Mouse (Mus musculus): ENCODE measurements around the gene Tut7. TPM values are rescaled to one million over a fixed set of nuclear protein-coding genes. Genes with fewer than 3 reads are reported as not detected.
"Not testable (repeated sequence)": the region's sequence is repeated elsewhere in the genome, so short reads cannot be mapped to it uniquely, and the experiment has no call there.

Gene Tut7
- polyA plus RNA-seq, 1 experiment from 2014 or later: 48.1 TPM

- not testable (repeated sequence) for ATAC-seq (ENCODE audit: insufficient read depth, low FRiP score, low read depth); H3K9ac ChIP-seq; H3K9me3 ChIP-seq; H3K27ac ChIP-seq; H3K4me3 ChIP-seq (replicated peaks); H3K4me2 ChIP-seq; H3K27me3 ChIP-seq (replicated peaks); H3K4me1 ChIP-seq
- 100% methylated on average over 1 of the region's 1 CpGs for WGBS
- peaks cover 70% of the 10 kb centered on the region for H3K36me3 ChIP-seq
Observed at GRCm38 (mm10) chr13:59779744-59780264, 43.1 kb downstream of the Tut7 start.

- ATAC-seq (ENCODE audit: insufficient read depth, low FRiP score, low read depth): no peak
- Histone ChIP-seq H3K4me3 (replicated peaks) (no peak overlapping the region), H3K27ac (no peak overlapping the region), H3K27me3 (replicated peaks) (no peaks in the 10 kb centered on the region), H3K4me1 (no peaks in the 10 kb centered on the region), H3K9ac (no peak overlapping the region), H3K36me3 (peaks cover 67% of the 10 kb centered on the region), H3K9me3 (no peaks in the 10 kb centered on the region), H3K4me2 (no peak overlapping the region)
- 82% methylated on average over 4 of the region's 4 CpGs for WGBS
Observed at GRCm38 (mm10) chr13:59779213-59779612, 43.7 kb downstream of the Tut7 start.

GRCm38 (mm10) chr13:59775168-59775567 is 47.8 kb downstream of the Tut7 start:
- H3K9me3 ChIP-seq: no peaks in the 10 kb centered on the region

GRCm38 (mm10) chr13:59771257-59771656 is 51.7 kb downstream of the Tut7 start:
- peak overlapping the region; percentile 84 for H3K4me2 ChIP-seq
- no peak overlapping the region for H3K4me3 ChIP-seq (replicated peaks)
- ATAC-seq (ENCODE audit: insufficient read depth, low FRiP score, low read depth): peak; percentile 18; the same call in 1 of the 2 replicates
- peaks cover 11% of the 10 kb centered on the region for H3K36me3 ChIP-seq
- H3K9ac ChIP-seq: no peak overlapping the region
- H3K9me3 ChIP-seq: no peaks in the 10 kb centered on the region
- 20% methylated on average over 9 of the region's 9 CpGs for WGBS
- H3K27me3 ChIP-seq (replicated peaks): no peaks in the 10 kb centered on the region
- peak overlapping the region; percentile 100 for H3K27ac ChIP-seq
- peaks cover 38% of the 10 kb centered on the region for H3K4me1 ChIP-seq

More at GRCm38 (mm10) chr13:59775168-59775567, 47.8 kb downstream of the Tut7 start:
- no peak overlapping the region for H3K9ac ChIP-seq
- no peaks in the 10 kb centered on the region for H3K27me3 ChIP-seq (replicated peaks)
- 87% methylated on average over 3 of the region's 3 CpGs for WGBS
- peaks cover 34% of the 10 kb centered on the region for H3K36me3 ChIP-seq
- no peak for ATAC-seq (ENCODE audit: insufficient read depth, low FRiP score, low read depth)
- no peak overlapping the region for H3K4me2 ChIP-seq
- no peak overlapping the region for H3K4me3 ChIP-seq (replicated peaks)
- H3K4me1 ChIP-seq: peaks cover 14% of the 10 kb centered on the region
- H3K27ac ChIP-seq: no peak overlapping the region

GRCm38 (mm10) chr13:59770847-59771246 is 52.1 kb downstream of the Tut7 start:
- 48% methylated on average over 9 of the region's 9 CpGs for WGBS
- peak overlapping the region; percentile 100 for H3K27ac ChIP-seq
- ATAC-seq (ENCODE audit: insufficient read depth, low FRiP score, low read depth): no peak
- no peaks in the 10 kb centered on the region for H3K27me3 ChIP-seq (replicated peaks)
- H3K4me3 ChIP-seq (replicated peaks): peak overlapping the region; percentile 6; the same call in 1 of the 2 replicates
- peak overlapping the region; percentile 84 for H3K4me2 ChIP-seq
- no peaks in the 10 kb centered on the region for H3K9me3 ChIP-seq
- no peak overlapping the region for H3K9ac ChIP-seq
- H3K36me3 ChIP-seq: peaks cover 11% of the 10 kb centered on the region
- peaks cover 42% of the 10 kb centered on the region for H3K4me1 ChIP-seq

GRCm38 (mm10) chr13:59770164-59770562 is 52.8 kb downstream of the Tut7 start:
- peak overlapping the region; percentile 86 for H3K4me3 ChIP-seq (replicated peaks)
- peak overlapping the region; percentile 66 for H3K9ac ChIP-seq
- WGBS: under 1% methylated on average over 28 of the region's 28 CpGs
- peak overlapping the region; percentile 100 for H3K27ac ChIP-seq
- no peaks in the 10 kb centered on the region for H3K9me3 ChIP-seq
- peaks cover 9% of the 10 kb centered on the region for H3K36me3 ChIP-seq
- H3K27me3 ChIP-seq (replicated peaks): no peaks in the 10 kb centered on the region
- peaks cover 43% of the 10 kb centered on the region for H3K4me1 ChIP-seq
- H3K4me2 ChIP-seq: peak overlapping the region; percentile 84
- peak; percentile 80 for ATAC-seq (ENCODE audit: insufficient read depth, low FRiP score, low read depth)

- peak within 1 kb of the TSS; percentile 84 for H3K4me2 ChIP-seq
- peaks cover 43% of the 10 kb centered on the region for H3K4me1 ChIP-seq
- no peaks in the 10 kb centered on the region for H3K9me3 ChIP-seq
- no peaks in the 10 kb centered on the region for H3K27me3 ChIP-seq (replicated peaks)
- H3K9ac ChIP-seq: peak within 1 kb of the TSS; percentile 87
- peak within 1 kb of the TSS; percentile 86 for H3K4me3 ChIP-seq (replicated peaks)
- H3K36me3 ChIP-seq: 0 out of 2 replicates have a peak, but pooled peaks cover 5% of the 10 kb centered on the region
- under 1% methylated on average over 90 of the region's 91 CpGs for WGBS
- peak; percentile 95 for ATAC-seq (ENCODE audit: insufficient read depth, low FRiP score, low read depth)
- H3K27ac ChIP-seq: peak within 1 kb of the TSS; percentile 100
Observed at GRCm38 (mm10) chr13:59769296-59770163, 53.4 kb downstream of the Tut7 start, which contains the start of gene Isca1. Gene Isca1 (minus strand): TSS chr13:59769810.

GRCm38 (mm10) chr13:59768531-59768930 is 54.4 kb downstream of the Tut7 start:
- Histone ChIP-seq H3K4me3 (replicated peaks) (peak overlapping the region; percentile 86), H3K27me3 (replicated peaks) (no peaks in the 10 kb centered on the region), H3K27ac (0 out of 2 replicates have a peak overlapping the region, but pooled peaks have one; percentile 12), H3K4me2 (peak overlapping the region; percentile 84), H3K4me1 (peaks cover 43% of the 10 kb centered on the region), H3K36me3 (0 out of 2 replicates have a peak, but pooled peaks cover 5% of the 10 kb centered on the region), H3K9me3 (no peaks in the 10 kb centered on the region), H3K9ac (peak overlapping the region; percentile 87)
- 23% methylated on average over 13 of the region's 13 CpGs for WGBS
- ATAC-seq (ENCODE audit: insufficient read depth, low FRiP score, low read depth): no peak

GRCm38 (mm10) chr13:59766786-59767515 is 56.0 kb downstream of the Tut7 start:
- H3K27me3 ChIP-seq (replicated peaks): no peaks in the 10 kb centered on the region
- 46% methylated on average over 11 of the region's 11 CpGs for WGBS
- ATAC-seq (ENCODE audit: insufficient read depth, low FRiP score, low read depth): no peak
- peak overlapping the region; percentile 84 for H3K4me2 ChIP-seq
- 0 out of 2 replicates have a peak overlapping the region, but pooled peaks have one; percentile 0 for H3K9ac ChIP-seq
- peaks cover 3% of the 10 kb centered on the region; the same call in 1 of the 2 replicates for H3K36me3 ChIP-seq
- no peaks in the 10 kb centered on the region for H3K9me3 ChIP-seq
- peaks cover 43% of the 10 kb centered on the region for H3K4me1 ChIP-seq
- peak overlapping the region; percentile 13 for H3K4me3 ChIP-seq (replicated peaks)
- peak overlapping the region; percentile 80 for H3K27ac ChIP-seq

- 84% methylated on average over 7 of the region's 7 CpGs for WGBS
- Histone ChIP-seq H3K9ac (no peak overlapping the region), H3K4me3 (replicated peaks) (no peak overlapping the region), H3K4me2 (no peak overlapping the region), H3K27ac (no peak overlapping the region), H3K36me3 (peaks cover 20% of the 10 kb centered on the region; the same call in 1 of the 2 replicates), H3K4me1 (peaks cover 19% of the 10 kb centered on the region), H3K9me3 (no peaks in the 10 kb centered on the region), H3K27me3 (replicated peaks) (no peaks in the 10 kb centered on the region)
- ATAC-seq (ENCODE audit: insufficient read depth, low FRiP score, low read depth): no peak
Observed at GRCm38 (mm10) chr13:59762791-59763190, 60.2 kb downstream of the Tut7 start.

GRCm38 (mm10) chr13:59756906-59757305 is 66.0 kb downstream of the Tut7 start:
- no peak overlapping the region for H3K4me3 ChIP-seq (replicated peaks)
- no peak overlapping the region for H3K27ac ChIP-seq
- 89% methylated on average over 7 of the region's 7 CpGs for WGBS
- peaks cover 24% of the 10 kb centered on the region; the same call in 1 of the 2 replicates for H3K36me3 ChIP-seq
- no peaks in the 10 kb centered on the region for H3K9me3 ChIP-seq
- no peaks in the 10 kb centered on the region for H3K27me3 ChIP-seq (replicated peaks)
- H3K4me1 ChIP-seq: no peaks in the 10 kb centered on the region
- no peak for ATAC-seq (ENCODE audit: insufficient read depth, low FRiP score, low read depth)
- no peak overlapping the region for H3K4me2 ChIP-seq
- H3K9ac ChIP-seq: no peak overlapping the region

All from stomach, embryonic 15.5 days (tissue).